Mouse (Mus musculus) midbrain, embryonic 12.5 days (tissue): ENCODE measurements around the gene Trio. TPM values are rescaled to one million over a fixed set of nuclear protein-coding genes. Genes with fewer than 3 reads are reported as not detected.

Source experiments
- ATAC-seq: fragments of 200-750 bp; cut with Nextera tagmentation; 2 replicates; pipeline ENCODE4 v1.8.0; 2017; ENCODE audit warnings: low read depth, moderate TSS enrichment, moderate library complexity; ENCODE audit not compliant: low FRiP score
- H3K27ac ChIP-seq: fragments of 300-500 bp; sonication (generic); replicated peaks from 2 replicates; pipeline ENCODE4 v1.5.1; 2016; ENCODE audit warnings: mild to moderate bottlenecking
- H3K27me3 ChIP-seq: fragments of 300-500 bp; sonication (generic); 2 replicates; pipeline ENCODE4 v1.6.1; 2016; ENCODE audit warnings: mild to moderate bottlenecking
- H3K36me3 ChIP-seq: fragments of 300-500 bp; sonication (generic); 2 replicates; pipeline ENCODE4 v1.6.1; 2016
- H3K4me1 ChIP-seq: fragments of 300-500 bp; sonication (generic); 2 replicates; pipeline ENCODE4 v1.6.1; 2016
- H3K4me2 ChIP-seq: fragments of 300-500 bp; sonication (generic); replicated peaks from 2 replicates; pipeline ENCODE4 v1.6.1; 2016; ENCODE audit warnings: mild to moderate bottlenecking, moderate library complexity
- H3K4me3 ChIP-seq: fragments of 300-500 bp; sonication (generic); 2 replicates; pipeline ENCODE4 v1.5.1; 2016; ENCODE audit warnings: mild to moderate bottlenecking
- H3K9ac ChIP-seq: fragments of 300-500 bp; sonication (generic); replicated peaks from 2 replicates; pipeline ENCODE4 v1.6.1; 2016; ENCODE audit warnings: mild to moderate bottlenecking, moderate library complexity
- H3K9me3 ChIP-seq: fragments of 300-500 bp; sonication (generic); 2 replicates; pipeline ENCODE4 v1.6.1; 2016; ENCODE audit warnings: mild to moderate bottlenecking
- WGBS: fragments of 180-500 bp; shearing (Covaris S2); methylation state at CpG from one replicate; pipeline ENCODE4 v1.1.7; 2016; 5-methylcytosine and 5-hydroxymethylcytosine counted together
- polyA plus RNA-seq: library from polyadenylated mRNA; unstranded; fragments of >200 nt; fragmentation: Nextera tagmentation; extraction: Ambion mirVana; gene quantifications from 2 replicates; pipeline ENCODE4 v1.2.1, GENCODE M21; 2016

The Trio gene
- polyA plus RNA-seq, 1 experiment from 2014 or later = 38.3 TPM

GRCm38 (mm10) chr15:27907649-27908048 lies 118.0 kb downstream of the Trio start:
- WGBS = 76% methylated on average over 5 of the region's 5 CpGs
- Histone ChIP-seq H3K9me3 (no peaks in the 10 kb centered on the region), H3K9ac (no peak overlapping the region), H3K4me2 (no peak overlapping the region), H3K27ac (0 out of 2 replicates have a peak overlapping the region, but pooled peaks have one; percentile 15), H3K27me3 (no peaks in the 10 kb centered on the region), H3K4me1 (peaks cover 15% of the 10 kb centered on the region; the same call in 1 of the 2 replicates), H3K36me3 (peaks cover 9% of the 10 kb centered on the region; the same call in 1 of the 2 replicates), H3K4me3 (no peak overlapping the region)
- ATAC-seq = peak; percentile 56

GRCm38 (mm10) chr15:27906409-27906808 lies 119.2 kb downstream of the Trio start:
- Histone ChIP-seq H3K4me3 (no peak overlapping the region), H3K36me3 (peaks cover 12% of the 10 kb centered on the region; the same call in 1 of the 2 replicates), H3K4me1 (peaks cover 20% of the 10 kb centered on the region; the same call in 1 of the 2 replicates), H3K27me3 (no peaks in the 10 kb centered on the region), H3K4me2 (no peak overlapping the region), H3K9ac (no peak overlapping the region), H3K27ac (no peak overlapping the region), H3K9me3 (no peaks in the 10 kb centered on the region)
- 84% methylated on average over 4 of the region's 4 CpGs for WGBS
- no peak for ATAC-seq

- Histone ChIP-seq H3K4me1 (peaks cover 20% of the 10 kb centered on the region; the same call in 1 of the 2 replicates), H3K27me3 (no peaks in the 10 kb centered on the region), H3K9ac (no peak overlapping the region), H3K4me3 (no peak overlapping the region), H3K4me2 (no peak overlapping the region), H3K9me3 (no peaks in the 10 kb centered on the region), H3K27ac (no peak overlapping the region), H3K36me3 (peaks cover 17% of the 10 kb centered on the region)
- 0 out of 2 replicates have a peak, but pooled peaks have one; percentile 19 for ATAC-seq
- WGBS = 72% methylated on average over 6 of the region's 6 CpGs
These were observed 120.3 kb downstream of the Trio start for GRCm38 (mm10) chr15:27905341-27905740.

GRCm38 (mm10) chr15:27904346-27905005 lies 121.2 kb downstream of the Trio start:
- Histone ChIP-seq H3K27ac (peak overlapping the region; percentile 46; the same call in 1 of the 2 replicates), H3K27me3 (no peaks in the 10 kb centered on the region), H3K36me3 (peaks cover 25% of the 10 kb centered on the region), H3K4me3 (no peak overlapping the region), H3K4me1 (peaks cover 20% of the 10 kb centered on the region; the same call in 1 of the 2 replicates), H3K9me3 (no peaks in the 10 kb centered on the region), H3K9ac (no peak overlapping the region), H3K4me2 (no peak overlapping the region)
- no peak for ATAC-seq
- 75% methylated on average over 16 of the region's 16 CpGs for WGBS

- Histone ChIP-seq H3K27ac (no peak overlapping the region), H3K4me3 (no peak overlapping the region), H3K9ac (no peak overlapping the region), H3K27me3 (no peaks in the 10 kb centered on the region), H3K9me3 (no peaks in the 10 kb centered on the region), H3K36me3 (peaks cover 55% of the 10 kb centered on the region), H3K4me1 (peaks cover 20% of the 10 kb centered on the region; the same call in 1 of the 2 replicates), H3K4me2 (no peak overlapping the region)
- WGBS = 93% methylated on average over 15 of the region's 15 CpGs
- no peak for ATAC-seq
These were observed 124.4 kb downstream of the Trio start for GRCm38 (mm10) chr15:27901200-27901599.

- no peak overlapping the region for H3K4me2 ChIP-seq
- H3K4me1 ChIP-seq = peaks cover 11% of the 10 kb centered on the region; the same call in 1 of the 2 replicates
- 87% methylated on average over 6 of the region's 6 CpGs for WGBS
- no peaks in the 10 kb centered on the region for H3K9me3 ChIP-seq
- peaks cover 67% of the 10 kb centered on the region for H3K36me3 ChIP-seq
- no peak overlapping the region for H3K27ac ChIP-seq
- no peak overlapping the region for H3K4me3 ChIP-seq
- no peak overlapping the region for H3K9ac ChIP-seq
- no peaks in the 10 kb centered on the region for H3K27me3 ChIP-seq
- no peak for ATAC-seq
These were observed 126.7 kb downstream of the Trio start for GRCm38 (mm10) chr15:27898795-27899406.

GRCm38 (mm10) chr15:27894112-27894511 lies 131.5 kb downstream of the Trio start:
- no peak overlapping the region for H3K9ac ChIP-seq
- ATAC-seq = no peak
- H3K27me3 ChIP-seq = no peaks in the 10 kb centered on the region
- no peak overlapping the region for H3K4me3 ChIP-seq
- no peaks in the 10 kb centered on the region for H3K9me3 ChIP-seq
- 77% methylated on average over 12 of the region's 12 CpGs for WGBS
- no peak overlapping the region for H3K27ac ChIP-seq
- H3K4me1 ChIP-seq = peaks cover 4% of the 10 kb centered on the region
- H3K4me2 ChIP-seq = no peak overlapping the region
- peaks cover 68% of the 10 kb centered on the region for H3K36me3 ChIP-seq

- WGBS = 90% methylated on average over 5 of the region's 5 CpGs
- Histone ChIP-seq H3K27me3 (no peaks in the 10 kb centered on the region), H3K4me3 (no peak overlapping the region), H3K9ac (no peak overlapping the region), H3K36me3 (peaks cover 58% of the 10 kb centered on the region), H3K9me3 (no peaks in the 10 kb centered on the region), H3K4me1 (peaks cover 4% of the 10 kb centered on the region), H3K27ac (no peak overlapping the region), H3K4me2 (no peak overlapping the region)
- no peak for ATAC-seq
These were observed 133.6 kb downstream of the Trio start for GRCm38 (mm10) chr15:27892029-27892428.

GRCm38 (mm10) chr15:27890666-27891065 lies 135.0 kb downstream of the Trio start:
- no peak overlapping the region for H3K4me2 ChIP-seq
- no peaks in the 10 kb centered on the region for H3K27me3 ChIP-seq
- H3K4me1 ChIP-seq = peaks cover 4% of the 10 kb centered on the region
- no peak overlapping the region for H3K4me3 ChIP-seq
- H3K9me3 ChIP-seq = no peaks in the 10 kb centered on the region
- H3K9ac ChIP-seq = no peak overlapping the region
- no peak overlapping the region for H3K27ac ChIP-seq
- 93% methylated on average over 5 of the region's 5 CpGs for WGBS
- ATAC-seq = no peak
- peaks cover 55% of the 10 kb centered on the region for H3K36me3 ChIP-seq

- peaks cover 53% of the 10 kb centered on the region for H3K36me3 ChIP-seq
- H3K9ac ChIP-seq = no peak overlapping the region
- H3K4me1 ChIP-seq = no peaks in the 10 kb centered on the region; the same call in 1 of the 2 replicates
- no peak overlapping the region for H3K4me2 ChIP-seq
- no peaks in the 10 kb centered on the region for H3K9me3 ChIP-seq
- 52% methylated on average over 13 of the region's 13 CpGs for WGBS
- no peaks in the 10 kb centered on the region for H3K27me3 ChIP-seq
- H3K4me3 ChIP-seq = no peak overlapping the region
- ATAC-seq = no peak
- H3K27ac ChIP-seq = no peak overlapping the region
These were observed 137.5 kb downstream of the Trio start for GRCm38 (mm10) chr15:27888153-27888552.

GRCm38 (mm10) chr15:27886992-27887391 lies 138.7 kb downstream of the Trio start:
- Histone ChIP-seq H3K27ac (no peak overlapping the region), H3K36me3 (peaks cover 59% of the 10 kb centered on the region)
- 91% methylated on average over 6 of the region's 6 CpGs for WGBS

More at GRCm38 (mm10) chr15:27886992-27887391, 138.7 kb downstream of the Trio start:
- no peaks in the 10 kb centered on the region; the same call in 1 of the 2 replicates for H3K4me1 ChIP-seq
- no peaks in the 10 kb centered on the region for H3K9me3 ChIP-seq
- H3K9ac ChIP-seq = no peak overlapping the region
- H3K4me2 ChIP-seq = no peak overlapping the region
- no peak for ATAC-seq
- H3K27me3 ChIP-seq = no peaks in the 10 kb centered on the region
- no peak overlapping the region for H3K4me3 ChIP-seq
